Mouse (Mus musculus): ENCODE measurements at regions not wholly inside any gene's neighbourhood (a gene's known extent, or its start where the extent isn't known, plus 50 kb on each side); places are given as distances from the start of the nearest gene placed in this dataset.

- peak in 1 of 2 experiments; percentile 19 for DNase-seq (ENCODE audit: low spot score in 2 of 2)
These were observed 87.7 kb upstream of the Sorcs1 start for GRCm38 (mm10) chr19:50766171-50766570.

All from right cerebral cortex, postnatal 10 days (tissue).